Mouse (Mus musculus): ENCODE results near the gene Zfp810. TPM values are rescaled to one million over a fixed set of nuclear protein-coding genes. Genes with fewer than 3 reads are reported as not detected.
"Not testable (repeated sequence)": the region's sequence is repeated elsewhere in the genome, so short reads cannot be mapped to it uniquely, and the experiment has no call there.

Gene Zfp810
- polyA plus RNA-seq, 1 experiment from 2014 or later, result 31.1 TPM

- H3K27ac ChIP-seq (replicated peaks; ENCODE audit: low read depth, low read length), result no peak overlapping the region
- H3K9me3 ChIP-seq (replicated peaks; ENCODE audit: control insufficient read depth, low read length), result no peaks in the 10 kb centered on the region
- 92% methylated on average over 1 of the region's 1 CpGs for WGBS
- H3K27me3 ChIP-seq (ENCODE audit: control insufficient read depth, insufficient read depth, low read length), result no peaks in the 10 kb centered on the region
- H3K4me3 ChIP-seq (ENCODE audit: low read depth, low read length), result no peak overlapping the region
- no peaks in the 10 kb centered on the region for H3K36me3 ChIP-seq (replicated peaks; ENCODE audit: control insufficient read depth, insufficient read depth, low read depth, low read length)
- H3K4me2 ChIP-seq (ENCODE audit: low read depth, low read length), result no peak overlapping the region
- ATAC-seq (replicated peaks; ENCODE audit: insufficient number of reproducible peaks, low FRiP score, low TSS enrichment, low read depth) (no peak), DNase-seq (ENCODE audit: low spot score) (no peak)
- no peaks in the 10 kb centered on the region for H3K4me1 ChIP-seq (ENCODE audit: control insufficient read depth, insufficient read depth, low read length)
- no peak overlapping the region for H3K9ac ChIP-seq (replicated peaks; ENCODE audit: low read length)
These were observed 17.1 kb upstream of the Zfp810 start for GRCm38 (mm10) chr9:22324579-22324978.

DNA sequence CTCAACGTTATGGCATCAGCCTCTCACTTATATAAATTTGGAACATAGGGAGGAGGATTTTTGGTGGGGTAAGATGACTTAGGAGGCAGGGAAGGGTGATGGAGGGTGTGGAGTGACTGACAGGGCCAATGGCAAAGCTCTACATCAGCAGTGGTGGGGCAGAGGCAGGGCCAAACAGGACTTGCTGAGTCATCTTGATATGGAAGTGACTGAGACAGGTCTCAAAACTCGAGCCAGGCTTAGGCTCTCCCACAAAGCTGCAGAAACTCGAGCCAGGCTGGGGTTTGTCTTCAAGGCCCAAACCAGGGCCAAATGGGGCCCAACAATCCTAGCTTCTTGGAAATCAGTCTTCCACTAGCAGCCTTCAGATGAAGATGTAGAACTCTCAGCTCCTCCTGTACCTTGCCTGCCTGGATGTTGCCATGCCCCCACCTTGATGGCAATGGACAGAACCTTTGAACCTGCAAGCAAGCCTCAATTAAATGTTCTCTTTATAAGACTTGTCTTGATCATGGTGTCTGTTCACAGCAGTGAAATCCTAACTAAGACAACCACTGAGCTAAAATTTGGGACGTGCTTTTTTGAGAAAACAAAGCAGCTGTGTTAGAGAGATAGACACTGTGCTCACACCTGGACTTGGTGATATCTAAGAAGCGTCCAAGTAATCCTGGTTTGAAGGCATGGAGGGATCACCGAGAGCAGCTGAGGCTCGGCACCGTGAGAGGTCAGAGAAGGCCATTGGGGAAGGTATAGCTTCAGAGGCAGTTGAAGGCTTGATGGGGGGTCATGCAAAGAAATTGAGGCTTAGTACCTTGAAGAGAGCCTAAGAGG, 15.1 kb upstream of the Zfp810 start:
- Histone ChIP-seq H3K9me3 (replicated peaks; ENCODE audit: control insufficient read depth, low read length) (no peaks in the 10 kb centered on the region), H3K4me3 (ENCODE audit: low read depth, low read length) (no peak overlapping the region), H3K27me3 (ENCODE audit: control insufficient read depth, insufficient read depth, low read length) (no peaks in the 10 kb centered on the region), H3K27ac (replicated peaks; ENCODE audit: low read depth, low read length) (no peak overlapping the region), H3K4me2 (ENCODE audit: low read depth, low read length) (no peak overlapping the region), H3K4me1 (ENCODE audit: control insufficient read depth, insufficient read depth, low read length) (no peaks in the 10 kb centered on the region), H3K9ac (replicated peaks; ENCODE audit: low read length) (no peak overlapping the region), H3K36me3 (replicated peaks; ENCODE audit: control insufficient read depth, insufficient read depth, low read depth, low read length) (no peaks in the 10 kb centered on the region)
- WGBS, result 82% methylated on average over 8 of the region's 8 CpGs
- no peak for ATAC-seq (replicated peaks; ENCODE audit: insufficient number of reproducible peaks, low FRiP score, low TSS enrichment, low read depth)
- no peak for DNase-seq (ENCODE audit: low spot score)

DNA sequence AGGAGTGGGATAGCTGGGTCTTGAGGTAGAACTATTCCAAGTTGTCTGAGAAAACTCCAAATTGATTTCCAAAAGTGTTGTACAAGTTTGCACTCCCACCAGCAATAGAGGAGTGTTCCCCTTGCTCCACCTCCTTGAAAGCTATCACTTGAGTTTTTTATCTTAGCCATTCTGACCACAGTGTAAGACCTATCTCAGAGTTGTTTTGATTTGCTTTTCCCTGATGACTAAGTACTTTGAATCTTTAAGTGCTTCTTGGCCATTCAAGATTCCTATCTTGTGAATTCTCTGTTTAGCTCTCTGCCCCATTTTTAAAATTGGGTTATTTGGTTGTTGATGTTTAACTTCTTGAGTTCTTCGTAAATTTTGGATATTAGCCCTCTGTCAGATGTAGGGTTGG, 11.7 kb upstream of the Zfp810 start:
- Histone ChIP-seq H3K36me3 (replicated peaks; ENCODE audit: control insufficient read depth, insufficient read depth, low read depth, low read length) (no peaks in the 10 kb centered on the region), H3K9me3 (replicated peaks; ENCODE audit: control insufficient read depth, low read length) (no peaks in the 10 kb centered on the region), H3K4me3 (ENCODE audit: low read depth, low read length) (no peak overlapping the region), H3K27me3 (ENCODE audit: control insufficient read depth, insufficient read depth, low read length) (no peaks in the 10 kb centered on the region), H3K4me1 (ENCODE audit: control insufficient read depth, insufficient read depth, low read length) (no peaks in the 10 kb centered on the region), H3K27ac (replicated peaks; ENCODE audit: low read depth, low read length) (no peak overlapping the region), H3K4me2 (ENCODE audit: low read depth, low read length) (no peak overlapping the region), H3K9ac (replicated peaks; ENCODE audit: low read length) (no peak overlapping the region)
- ATAC-seq (replicated peaks; ENCODE audit: insufficient number of reproducible peaks, low FRiP score, low TSS enrichment, low read depth) (no peak), DNase-seq (ENCODE audit: low spot score) (no peak)
- 97% methylated on average over 1 of the region's 1 CpGs for WGBS

- 72% methylated on average over 5 of the region's 5 CpGs for WGBS
- not testable (repeated sequence) for H3K36me3 ChIP-seq (replicated peaks; ENCODE audit: control insufficient read depth, insufficient read depth, low read depth, low read length); H3K4me1 ChIP-seq (ENCODE audit: control insufficient read depth, insufficient read depth, low read length); H3K4me3 ChIP-seq (ENCODE audit: low read depth, low read length); H3K9ac ChIP-seq (replicated peaks; ENCODE audit: low read length); H3K4me2 ChIP-seq (ENCODE audit: low read depth, low read length); DNase-seq (ENCODE audit: low spot score); ATAC-seq (replicated peaks; ENCODE audit: insufficient number of reproducible peaks, low FRiP score, low TSS enrichment, low read depth); H3K27me3 ChIP-seq (ENCODE audit: control insufficient read depth, insufficient read depth, low read length); H3K27ac ChIP-seq (replicated peaks; ENCODE audit: low read depth, low read length); H3K9me3 ChIP-seq (replicated peaks; ENCODE audit: control insufficient read depth, low read length)
These were observed 8.6 kb upstream of the Zfp810 start for GRCm38 (mm10) chr9:22316047-22316446.

- WGBS, result 81% methylated on average over 3 of the region's 3 CpGs
- H3K27ac ChIP-seq (replicated peaks; ENCODE audit: low read depth, low read length), result no peak overlapping the region
- no peak overlapping the region for H3K4me2 ChIP-seq (ENCODE audit: low read depth, low read length)
- DNase-seq (ENCODE audit: low spot score), result no peak
- no peaks in the 10 kb centered on the region for H3K4me1 ChIP-seq (ENCODE audit: control insufficient read depth, insufficient read depth, low read length)
- H3K9me3 ChIP-seq (replicated peaks; ENCODE audit: control insufficient read depth, low read length), result no peaks in the 10 kb centered on the region
- no peak for ATAC-seq (replicated peaks; ENCODE audit: insufficient number of reproducible peaks, low FRiP score, low TSS enrichment, low read depth)
- H3K9ac ChIP-seq (replicated peaks; ENCODE audit: low read length), result no peak overlapping the region
- H3K4me3 ChIP-seq (ENCODE audit: low read depth, low read length), result no peak overlapping the region
- H3K36me3 ChIP-seq (replicated peaks; ENCODE audit: control insufficient read depth, insufficient read depth, low read depth, low read length), result no peaks in the 10 kb centered on the region
- H3K27me3 ChIP-seq (ENCODE audit: control insufficient read depth, insufficient read depth, low read length), result no peaks in the 10 kb centered on the region
These were observed 6.6 kb upstream of the Zfp810 start for GRCm38 (mm10) chr9:22314066-22314465.

GRCm38 (mm10) chr9:22313218-22313617, 5.8 kb upstream of the Zfp810 start:
- Histone ChIP-seq H3K4me3 (ENCODE audit: low read depth, low read length) (no peak overlapping the region), H3K27ac (replicated peaks; ENCODE audit: low read depth, low read length) (no peak overlapping the region), H3K27me3 (ENCODE audit: control insufficient read depth, insufficient read depth, low read length) (no peaks in the 10 kb centered on the region), H3K9me3 (replicated peaks; ENCODE audit: control insufficient read depth, low read length) (no peaks in the 10 kb centered on the region), H3K36me3 (replicated peaks; ENCODE audit: control insufficient read depth, insufficient read depth, low read depth, low read length) (no peaks in the 10 kb centered on the region), H3K4me2 (ENCODE audit: low read depth, low read length) (no peak overlapping the region), H3K4me1 (ENCODE audit: control insufficient read depth, insufficient read depth, low read length) (no peaks in the 10 kb centered on the region), H3K9ac (replicated peaks; ENCODE audit: low read length) (no peak overlapping the region)
- WGBS, result 85% methylated on average over 5 of the region's 5 CpGs
- DNase-seq (ENCODE audit: low spot score), result no peak
- no peak for ATAC-seq (replicated peaks; ENCODE audit: insufficient number of reproducible peaks, low FRiP score, low TSS enrichment, low read depth)

DNA sequence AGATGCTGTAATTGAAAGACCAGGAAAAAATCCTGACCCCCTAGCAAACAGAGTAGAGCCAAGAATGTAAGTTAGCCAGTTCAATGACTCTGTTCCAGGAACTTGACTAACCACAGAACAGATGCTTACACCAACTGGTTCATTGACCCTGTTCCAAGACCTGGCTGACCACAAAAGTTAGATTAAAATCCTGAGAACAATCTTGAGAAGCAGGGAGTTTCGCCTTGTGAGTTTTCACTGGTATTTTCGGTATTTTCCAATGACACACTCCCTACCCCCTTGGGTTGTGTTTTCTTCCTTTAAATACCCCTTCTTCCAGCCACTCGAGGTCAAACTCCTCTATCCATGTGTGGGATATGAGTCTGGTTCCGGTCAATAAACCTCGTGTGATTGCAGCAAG, 2.2 kb upstream of the Zfp810 start:
- Histone ChIP-seq H3K9me3 (replicated peaks; ENCODE audit: control insufficient read depth, low read length) (no peaks in the 10 kb centered on the region), H3K4me2 (ENCODE audit: low read depth, low read length) (no peak overlapping the region), H3K27me3 (ENCODE audit: control insufficient read depth, insufficient read depth, low read length) (no peaks in the 10 kb centered on the region), H3K4me1 (ENCODE audit: control insufficient read depth, insufficient read depth, low read length) (no peaks in the 10 kb centered on the region), H3K9ac (replicated peaks; ENCODE audit: low read length) (no peak overlapping the region), H3K4me3 (ENCODE audit: low read depth, low read length) (no peak overlapping the region), H3K27ac (replicated peaks; ENCODE audit: low read depth, low read length) (no peak overlapping the region), H3K36me3 (replicated peaks; ENCODE audit: control insufficient read depth, insufficient read depth, low read depth, low read length) (peaks cover under 1% of the 10 kb centered on the region)
- no peak for ATAC-seq (replicated peaks; ENCODE audit: insufficient number of reproducible peaks, low FRiP score, low TSS enrichment, low read depth)
- 84% methylated on average over 5 of the region's 5 CpGs for WGBS
- no peak for DNase-seq (ENCODE audit: low spot score)

GRCm38 (mm10) chr9:22307920-22308262, 443 bp upstream of the Zfp810 start:
- peak overlapping the region; percentile 73 for H3K4me3 ChIP-seq (ENCODE audit: low read depth, low read length)
- H3K27me3 ChIP-seq (ENCODE audit: control insufficient read depth, insufficient read depth, low read length); H3K27ac ChIP-seq (replicated peaks; ENCODE audit: low read depth, low read length); H3K4me1 ChIP-seq (ENCODE audit: control insufficient read depth, insufficient read depth, low read length); DNase-seq (ENCODE audit: low spot score); H3K9me3 ChIP-seq (replicated peaks; ENCODE audit: control insufficient read depth, low read length): not testable (repeated sequence)
- peak overlapping the region; percentile 97 for H3K9ac ChIP-seq (replicated peaks; ENCODE audit: low read length)
- peaks cover 15% of the 10 kb centered on the region for H3K36me3 ChIP-seq (replicated peaks; ENCODE audit: control insufficient read depth, insufficient read depth, low read depth, low read length)
- peak overlapping the region; percentile 11; the same call in 1 of the 2 replicates for H3K4me2 ChIP-seq (ENCODE audit: low read depth, low read length)
- ATAC-seq (replicated peaks; ENCODE audit: insufficient number of reproducible peaks, low FRiP score, low TSS enrichment, low read depth), result 0 out of 2 replicates have a peak, but pooled peaks have one; percentile 11
- WGBS, result 15% methylated on average over 9 of the region's 9 CpGs

Data from embryonic facial prominence, embryonic 11.5 days (tissue).